Mouse (Mus musculus) liver, embryonic 12.5 days (tissue): Measurements from ENCODE around the gene B4gat1. TPM values are rescaled to one million over a fixed set of nuclear protein-coding genes. Genes with fewer than 3 reads are reported as not detected.
"Not testable (repeated sequence)": the region's sequence is repeated elsewhere in the genome, so short reads cannot be mapped to it uniquely, and the experiment has no call there.

Source experiments
- ATAC-seq: fragments of 200-750 bp; cut with Nextera tagmentation; 2 replicates; pipeline ENCODE4 v1.8.0; 2017; ENCODE audit warnings: moderate number of reproducible peaks, mild to moderate bottlenecking, moderate library complexity
- H3K27ac ChIP-seq: fragments of 300-500 bp; sonication (generic); 2 replicates; pipeline ENCODE4 v1.5.1; 2016; ENCODE audit warnings: mild to moderate bottlenecking
- H3K27me3 ChIP-seq: fragments of 300-500 bp; sonication (generic); replicated peaks from 2 replicates; pipeline ENCODE4 v1.6.1; 2016; ENCODE audit warnings: mild to moderate bottlenecking, moderate library complexity
- H3K36me3 ChIP-seq: fragments of 300-500 bp; sonication (generic); 2 replicates; pipeline ENCODE4 v1.6.1; 2016; ENCODE audit warnings: mild to moderate bottlenecking, moderate library complexity
- H3K4me1 ChIP-seq: fragments of 300-500 bp; sonication (generic); 2 replicates; pipeline ENCODE4 v1.6.1; 2016
- H3K4me2 ChIP-seq: fragments of 300-500 bp; sonication (generic); 2 replicates; pipeline ENCODE4 v1.6.1; 2016; ENCODE audit warnings: mild to moderate bottlenecking, moderate library complexity
- H3K4me3 ChIP-seq: fragments of 300-500 bp; sonication (generic); 2 replicates; pipeline ENCODE4 v1.5.1; 2016; ENCODE audit warnings: mild to moderate bottlenecking, moderate library complexity
- H3K9ac ChIP-seq: fragments of 300-500 bp; sonication (generic); 2 replicates; pipeline ENCODE4 v1.6.1; 2016; ENCODE audit warnings: mild to moderate bottlenecking, moderate library complexity
- H3K9me3 ChIP-seq: fragments of 300-500 bp; sonication (generic); replicated peaks from 2 replicates; pipeline ENCODE4 v1.6.1; 2016; ENCODE audit warnings: mild to moderate bottlenecking, moderate library complexity
- WGBS: fragments of 180-500 bp; shearing (Covaris S2); methylation state at CpG from one replicate; pipeline ENCODE4 v1.1.7; 2016; ENCODE audit not compliant: insufficient replicate concordance; 5-methylcytosine and 5-hydroxymethylcytosine counted together
- polyA plus RNA-seq: library from polyadenylated mRNA; unstranded; fragments of >200 nt; fragmentation: Nextera tagmentation; extraction: Ambion mirVana; gene quantifications from 2 replicates; pipeline ENCODE4 v1.2.1, GENCODE M21; 2016

The B4gat1 gene
- polyA plus RNA-seq, 1 experiment from 2014 or later = 13.2 TPM

DNA sequence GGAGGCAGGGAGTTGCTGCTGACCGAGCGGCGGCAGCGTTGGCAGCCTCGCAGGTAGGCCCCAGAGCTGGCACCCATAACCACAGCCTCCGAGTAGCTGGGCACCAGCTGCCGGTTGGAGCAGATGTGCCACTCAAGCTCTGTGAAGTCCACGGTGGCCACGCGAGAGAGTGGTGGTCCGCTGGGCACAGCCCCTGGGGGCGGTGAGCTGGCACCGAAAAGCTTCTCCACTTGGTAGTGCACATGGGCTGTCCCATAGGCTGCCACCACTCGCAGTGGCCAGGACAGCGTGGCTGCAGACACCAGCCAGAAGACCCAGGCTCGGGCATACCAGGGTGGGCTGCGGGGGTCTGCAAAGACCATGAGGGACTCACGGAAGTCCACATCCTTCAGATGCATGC lies 43.4 kb downstream of the B4gat1 start:
- no peak overlapping the region for H3K4me2 ChIP-seq
- peaks cover 84% of the 10 kb centered on the region for H3K27me3 ChIP-seq
- no peak overlapping the region for H3K4me3 ChIP-seq
- no peak overlapping the region for H3K27ac ChIP-seq
- H3K4me1 ChIP-seq = peaks cover 13% of the 10 kb centered on the region
- no peak for ATAC-seq
- no peaks in the 10 kb centered on the region for H3K9me3 ChIP-seq
- H3K9ac ChIP-seq = no peak overlapping the region
- WGBS = 45% methylated on average over 18 of the region's 18 CpGs
- H3K36me3 ChIP-seq = no peaks in the 10 kb centered on the region

DNA sequence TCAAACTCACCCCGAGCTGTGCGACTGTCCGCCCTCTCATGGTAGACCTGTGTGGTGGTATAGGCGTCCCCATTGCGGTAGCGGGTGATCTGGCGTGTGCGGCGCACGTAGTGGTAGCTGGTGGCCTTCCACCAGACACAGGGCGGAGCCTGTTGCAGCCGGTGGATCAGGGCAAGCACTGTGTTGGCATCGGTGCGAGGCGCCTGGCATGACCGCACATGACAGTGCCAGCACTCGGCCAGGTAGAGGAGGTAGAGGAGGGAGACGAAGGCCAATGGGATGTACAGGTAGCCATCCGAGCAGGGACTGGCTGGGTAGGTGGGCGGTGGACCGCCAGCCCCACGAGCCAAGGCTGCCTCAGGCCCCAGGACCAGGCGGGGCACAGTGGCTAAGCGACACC lies 44.0 kb downstream of the B4gat1 start:
- Histone ChIP-seq H3K9ac (no peak overlapping the region), H3K4me3 (no peak overlapping the region), H3K27ac (no peak overlapping the region), H3K27me3 (peaks cover 88% of the 10 kb centered on the region), H3K4me2 (no peak overlapping the region), H3K4me1 (peaks cover 19% of the 10 kb centered on the region), H3K36me3 (no peaks in the 10 kb centered on the region), H3K9me3 (no peaks in the 10 kb centered on the region)
- WGBS = 45% methylated on average over 24 of the region's 24 CpGs
- ATAC-seq = no peak

DNA sequence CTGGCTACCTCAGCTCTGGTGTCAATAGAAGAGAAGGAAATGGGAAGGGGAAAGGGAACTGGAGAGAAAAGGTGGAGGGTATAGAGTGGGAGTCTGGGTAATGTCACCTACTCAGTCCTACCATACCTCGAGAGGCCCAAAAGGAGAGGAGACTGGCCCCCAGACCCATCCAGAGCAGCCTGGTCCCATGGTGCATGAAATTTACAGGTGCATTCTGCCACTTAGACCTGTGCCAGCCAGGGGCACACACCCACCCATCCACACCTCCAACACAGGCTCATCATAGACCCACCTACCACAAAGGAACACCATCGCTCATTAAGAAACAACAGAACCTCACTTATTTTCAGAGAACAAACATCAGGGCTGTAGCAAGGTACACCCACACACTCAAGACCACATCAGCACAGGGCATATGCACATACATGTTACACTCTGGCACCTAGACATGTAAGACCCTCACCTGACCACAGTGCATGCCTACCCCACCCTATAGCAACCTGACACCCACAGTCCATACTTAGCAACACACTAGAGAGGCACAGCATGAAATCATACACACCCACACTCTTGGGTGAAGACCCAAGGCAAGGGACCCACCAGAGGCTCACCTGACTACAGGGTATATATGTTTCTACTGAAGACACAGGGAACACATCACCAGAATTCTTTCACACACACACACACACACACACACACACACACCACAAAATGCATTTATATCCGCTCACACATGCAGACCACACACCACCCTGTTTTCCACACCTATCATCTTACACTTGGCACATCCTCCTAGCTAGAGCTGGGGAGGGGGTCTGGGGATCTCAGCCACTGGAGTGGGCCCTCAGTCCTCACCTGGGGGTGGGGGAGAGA lies 45.6 kb downstream of the B4gat1 start:
- ATAC-seq = no peak
- peaks cover 81% of the 10 kb centered on the region for H3K27me3 ChIP-seq
- H3K9me3 ChIP-seq = no peaks in the 10 kb centered on the region
- H3K9ac ChIP-seq = no peak overlapping the region
- no peaks in the 10 kb centered on the region for H3K36me3 ChIP-seq
- no peak overlapping the region for H3K27ac ChIP-seq
- H3K4me3 ChIP-seq = peak overlapping the region; percentile 57; the same call in 1 of the 2 replicates
- WGBS = 57% methylated on average over 3 of the region's 3 CpGs
- H3K4me1 ChIP-seq = peaks cover 27% of the 10 kb centered on the region
- H3K4me2 ChIP-seq = peak overlapping the region; percentile 81; the same call in 1 of the 2 replicates

DNA sequence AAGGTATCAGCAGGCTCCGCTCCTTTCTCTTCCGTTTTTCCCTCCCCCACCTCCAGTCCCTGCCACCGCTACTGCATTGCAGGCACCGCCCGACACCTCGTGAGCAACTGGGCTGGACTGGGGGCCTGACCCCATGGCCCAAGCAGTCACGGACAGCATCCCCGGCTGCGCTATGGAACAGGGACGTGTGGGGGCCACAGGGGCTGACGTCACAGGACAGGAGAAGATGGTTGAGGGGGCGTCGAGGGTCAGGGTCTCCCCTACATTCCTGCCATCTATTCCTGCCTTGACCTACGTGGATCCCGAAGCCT lies 46.2 kb downstream of the B4gat1 start:
- peaks cover 75% of the 10 kb centered on the region for H3K27me3 ChIP-seq
- no peak overlapping the region for H3K9ac ChIP-seq
- WGBS = 5% methylated on average over 15 of the region's 15 CpGs
- H3K36me3 ChIP-seq = peaks cover 4% of the 10 kb centered on the region; the same call in 1 of the 2 replicates
- H3K4me3 ChIP-seq = peak overlapping the region; percentile 57
- no peak for ATAC-seq
- no peaks in the 10 kb centered on the region for H3K9me3 ChIP-seq
- H3K27ac ChIP-seq = no peak overlapping the region
- peak overlapping the region; percentile 81 for H3K4me2 ChIP-seq
- peaks cover 31% of the 10 kb centered on the region for H3K4me1 ChIP-seq

DNA sequence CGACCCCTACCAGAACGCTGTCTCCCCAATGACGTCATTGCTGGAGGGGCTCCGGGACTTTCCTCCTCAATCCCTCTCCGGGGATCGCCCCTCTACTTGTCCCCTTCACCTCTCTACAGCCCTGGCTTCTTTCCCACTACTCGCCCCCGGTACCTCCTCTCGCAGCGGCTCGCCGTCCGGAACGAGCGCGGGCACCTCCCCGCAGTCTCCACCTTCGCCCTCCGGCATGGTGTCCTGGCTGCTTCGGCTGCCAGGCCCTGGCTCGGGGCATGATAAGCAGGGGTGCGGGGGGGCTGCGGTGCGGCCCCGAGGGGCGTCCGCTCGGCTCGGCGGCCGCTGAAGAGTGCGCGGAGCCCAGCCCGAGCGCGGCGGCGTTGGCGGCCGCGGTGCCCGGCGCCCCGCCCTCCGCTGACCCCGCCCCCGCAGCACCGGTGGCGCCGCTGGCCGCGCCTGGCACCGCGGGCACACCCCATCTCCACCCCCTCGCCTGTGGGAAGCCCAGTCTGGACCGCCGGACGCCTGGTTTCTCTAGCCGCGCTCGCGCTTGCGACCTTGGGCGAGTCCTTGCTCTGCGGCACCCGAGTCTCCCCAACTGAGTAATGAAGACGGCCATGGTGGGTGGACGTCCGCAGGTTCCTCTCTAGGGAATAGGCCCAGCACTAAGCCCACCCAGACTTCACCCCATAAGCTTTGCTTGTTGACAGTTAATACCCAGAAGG lies 46.7 kb downstream of the B4gat1 start, which contains the start of gene Tmem151a:
Gene Tmem151a, minus strand, starts transcription at position 387 of the 719 bp plus-strand sequence.
- WGBS = 2% methylated on average over 69 of the region's 69 CpGs
- Histone ChIP-seq H3K27me3 (peaks cover 70% of the 10 kb centered on the region), H3K27ac (no peak within 1 kb of the TSS)

DNA sequence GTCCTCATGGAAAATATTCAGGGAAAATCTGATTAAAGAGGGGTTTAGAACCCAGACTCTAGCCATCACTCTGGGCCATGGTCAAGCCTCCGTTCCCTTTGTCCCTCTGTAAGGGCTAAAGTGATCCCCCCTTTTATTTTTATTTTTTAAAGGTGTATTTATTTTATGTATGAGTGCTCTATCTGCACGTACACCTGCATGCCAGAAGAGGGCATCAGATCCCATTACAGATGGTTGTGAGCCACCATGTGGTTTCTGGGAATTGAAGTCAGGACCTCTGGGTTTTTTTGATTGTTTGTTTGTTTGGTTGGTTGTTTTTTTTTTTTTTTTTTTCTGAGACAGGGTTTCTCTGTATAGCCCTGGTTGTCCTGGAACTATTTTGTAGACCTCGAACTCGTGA lies 47.9 kb downstream of the B4gat1 start:
- H3K27me3 ChIP-seq = peaks cover 58% of the 10 kb centered on the region
- not testable (repeated sequence) for H3K9me3 ChIP-seq, H3K27ac ChIP-seq, ATAC-seq, H3K9ac ChIP-seq, H3K4me3 ChIP-seq, H3K4me2 ChIP-seq
- H3K36me3 ChIP-seq = peaks cover 18% of the 10 kb centered on the region
- WGBS = 47% methylated on average over 4 of the region's 4 CpGs
- H3K4me1 ChIP-seq = peaks cover 31% of the 10 kb centered on the region

More for the DNA sequence above, 46.7 kb downstream of the B4gat1 start, which contains the start of gene Tmem151a:
- Histone ChIP-seq H3K4me3 (peak within 1 kb of the TSS; percentile 57), H3K9me3 (no peaks in the 10 kb centered on the region), H3K4me1 (peaks cover 31% of the 10 kb centered on the region), H3K4me2 (peak within 1 kb of the TSS; percentile 81), H3K9ac (no peak within 1 kb of the TSS), H3K36me3 (peaks cover 7% of the 10 kb centered on the region; the same call in 1 of the 2 replicates)
- no peak for ATAC-seq

DNA sequence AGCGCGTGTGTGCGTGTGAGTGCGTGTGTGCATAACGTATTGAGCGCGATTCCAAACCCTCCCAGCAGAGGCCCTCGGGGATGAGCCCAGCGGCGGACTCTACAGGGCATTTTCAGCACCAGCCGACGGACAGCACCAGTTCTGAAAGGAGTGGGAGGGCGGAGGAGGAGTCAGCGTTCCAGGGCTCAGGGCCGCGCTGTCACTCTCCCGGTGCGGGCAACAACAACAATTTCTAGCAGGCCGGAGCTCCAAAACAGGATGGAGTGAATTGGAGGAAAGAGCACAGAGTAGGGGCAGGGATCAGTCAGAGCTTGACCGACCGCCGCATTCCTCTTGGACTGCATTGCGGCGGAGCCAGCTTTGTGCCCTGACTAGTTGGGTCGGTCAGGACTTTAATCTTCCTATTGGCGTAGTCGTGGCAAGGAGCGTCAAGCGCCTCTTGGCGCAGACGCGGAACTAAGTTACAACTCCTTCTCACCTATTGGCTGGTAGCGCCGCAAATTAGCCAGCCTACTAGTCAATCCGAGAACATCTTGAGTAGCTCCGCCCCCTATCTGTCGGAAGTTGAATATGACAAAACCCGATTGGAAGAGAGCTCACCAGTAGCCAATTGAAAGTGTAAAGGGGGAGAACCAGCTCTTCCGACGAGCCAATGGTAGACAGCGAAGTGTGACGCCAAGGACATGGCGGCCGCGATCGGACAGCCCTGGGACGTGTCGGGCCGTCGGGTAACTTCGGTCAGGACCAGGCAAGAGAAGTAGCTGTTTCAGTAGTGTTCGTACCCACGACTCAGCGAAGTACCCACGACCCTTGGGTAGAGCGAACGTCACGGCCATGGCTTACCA lies 49.5 kb downstream of the B4gat1 start, which contains the start of gene Yif1a:
Gene Yif1a, plus strand, starts transcription at position 655 of the 845 bp plus-strand sequence.
- Histone ChIP-seq H3K4me2 (peak within 1 kb of the TSS; percentile 84), H3K36me3 (peaks cover 34% of the 10 kb centered on the region), H3K9me3 (no peaks in the 10 kb centered on the region), H3K27ac (peak within 1 kb of the TSS; percentile 87), H3K9ac (peak within 1 kb of the TSS; percentile 74), H3K27me3 (peaks cover 42% of the 10 kb centered on the region), H3K4me1 (peaks cover 31% of the 10 kb centered on the region), H3K4me3 (peak within 1 kb of the TSS; percentile 84)
- ATAC-seq = peak; percentile 90
- WGBS = under 1% methylated on average over 58 of the region's 58 CpGs

DNA sequence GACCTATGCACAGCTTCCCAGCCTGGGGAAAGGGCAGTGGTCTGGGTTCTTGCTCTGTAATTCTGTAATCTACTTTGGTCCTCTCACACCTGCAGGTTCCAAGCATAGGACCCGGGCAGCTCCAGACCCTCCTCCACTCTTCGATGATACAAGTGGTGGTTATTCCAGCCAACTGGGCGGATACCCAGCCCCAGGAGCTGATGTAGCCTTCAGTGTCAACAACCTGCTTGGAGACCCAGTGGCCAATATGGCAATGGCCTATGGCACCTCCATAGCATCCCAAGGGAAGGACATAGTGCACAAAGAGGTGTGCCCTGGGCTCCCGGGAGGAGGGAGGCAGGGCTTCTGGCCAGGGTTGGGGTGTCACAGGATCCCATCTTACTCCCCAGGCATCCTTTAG lies 50.7 kb downstream of the B4gat1 start:
- H3K36me3 ChIP-seq = peaks cover 35% of the 10 kb centered on the region
- peaks cover 37% of the 10 kb centered on the region for H3K4me1 ChIP-seq
- ATAC-seq = no peak
- H3K9ac ChIP-seq = peak overlapping the region; percentile 74; the same call in 1 of the 2 replicates
- peak overlapping the region; percentile 84 for H3K4me3 ChIP-seq
- no peak overlapping the region for H3K27ac ChIP-seq
- H3K27me3 ChIP-seq = peaks cover 30% of the 10 kb centered on the region
- no peaks in the 10 kb centered on the region for H3K9me3 ChIP-seq
- WGBS = 80% methylated on average over 4 of the region's 4 CpGs
- peak overlapping the region; percentile 84 for H3K4me2 ChIP-seq

Other genes with a start within 250 kb of the B4gat1 start
- gene Rbm4, start 244.9 kb upstream of the B4gat1 start, polyA plus RNA-seq = 30.7 and 32.6 TPM in 2 replicates
- 18.1 and 18.9 TPM in 2 replicates for gene Gm21992, start 227.2 kb upstream of the B4gat1 start, polyA plus RNA-seq
- gene Rbm14, start 227.2 kb upstream of the B4gat1 start, polyA plus RNA-seq = 62.0 and 63.5 TPM in 2 replicates
- 40.3 and 43.6 TPM in 2 replicates for gene Ccs, start 199.5 kb upstream of the B4gat1 start, polyA plus RNA-seq
- not detected in 2 replicates for gene Ccdc87, start 199.5 kb upstream of the B4gat1 start, polyA plus RNA-seq
- 13.1 and 17.8 TPM in 2 replicates for gene Ctsf, start 183.7 kb upstream of the B4gat1 start, polyA plus RNA-seq
- gene Actn3, start 160.9 kb upstream of the B4gat1 start, polyA plus RNA-seq = 0.79 and 0.82 TPM in 2 replicates
- 13.9 and 15.9 TPM in 2 replicates for gene Zdhhc24, start 160.2 kb upstream of the B4gat1 start, polyA plus RNA-seq
- 1.6 and 1.8 TPM in 2 replicates for gene Bbs1, start 132.2 kb upstream of the B4gat1 start, polyA plus RNA-seq
- 76.7 and 83.3 TPM in 2 replicates for gene Dpp3, start 110.5 kb upstream of the B4gat1 start, polyA plus RNA-seq
- 0.20 and 0.44 TPM in 2 replicates for gene Peli3, start 95.7 kb upstream of the B4gat1 start, polyA plus RNA-seq
- 82.4 and 84.7 TPM in 2 replicates for gene Mrpl11, start 76.7 kb upstream of the B4gat1 start, polyA plus RNA-seq
- gene Npas4, start 48.5 kb upstream of the B4gat1 start, polyA plus RNA-seq = not detected in 2 replicates
- gene Slc29a2, start 15.0 kb upstream of the B4gat1 start, polyA plus RNA-seq = 3.3 and 3.8 TPM in 2 replicates
- gene AC124502.3, start 65 bp downstream of the B4gat1 start, polyA plus RNA-seq = 0.20 and 0.23 TPM in 2 replicates
- gene Brms1, start 2.5 kb downstream of the B4gat1 start, polyA plus RNA-seq = 40.4 TPM in 2 replicates
- gene Rin1, start 11.7 kb downstream of the B4gat1 start, polyA plus RNA-seq = 0.50 and 0.92 TPM in 2 replicates
- 7.7 and 9.5 TPM in 2 replicates for gene Cd248, start 29.3 kb downstream of the B4gat1 start, polyA plus RNA-seq
- 1.0 and 1.5 TPM in 2 replicates for gene Tmem151a, start 46.7 kb downstream of the B4gat1 start, polyA plus RNA-seq
- gene Yif1a, start 49.7 kb downstream of the B4gat1 start, polyA plus RNA-seq = 51.7 and 53.9 TPM in 2 replicates
- gene Cnih2, start 59.7 kb downstream of the B4gat1 start, polyA plus RNA-seq = 3.5 and 3.8 TPM in 2 replicates
- 118 and 126 TPM in 2 replicates for gene Rab1b, start 68.2 kb downstream of the B4gat1 start, polyA plus RNA-seq
- 4.4 and 4.9 TPM in 2 replicates for gene Klc2, start 79.7 kb downstream of the B4gat1 start, polyA plus RNA-seq
- gene Pacs1, start 234.3 kb downstream of the B4gat1 start, polyA plus RNA-seq = 17.2 and 19.7 TPM in 2 replicates